Mouse (Mus musculus): Measurements from ENCODE around the gene Nrxn1. TPM values are rescaled to one million over a fixed set of nuclear protein-coding genes. Genes with fewer than 3 reads are reported as not detected.
"Not testable (repeated sequence)": the region's sequence is repeated elsewhere in the genome, so short reads cannot be mapped to it uniquely, and the experiment has no call there.

Nrxn1 gene
- polyA plus RNA-seq, 1 experiment = not detected

DNA sequence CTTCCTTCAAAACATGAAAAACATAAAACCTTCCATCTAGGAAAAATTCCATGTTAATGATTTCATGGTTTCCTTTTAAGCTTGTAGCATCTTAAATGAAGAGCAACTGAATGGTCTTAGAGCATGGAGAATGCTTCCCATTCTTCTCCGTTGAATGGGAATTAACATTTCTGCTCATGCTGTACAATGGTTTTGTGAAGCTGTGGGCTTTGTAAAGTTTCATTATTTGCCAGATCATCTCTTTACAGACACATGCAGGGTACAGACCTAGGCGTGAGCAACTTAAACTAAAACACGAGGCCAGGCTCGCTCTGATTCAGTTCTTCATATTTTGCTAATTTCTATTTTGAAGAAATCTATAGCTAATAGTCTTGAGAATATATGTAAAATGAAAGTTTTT, 546.1 kb downstream of the Nrxn1 start:
- WGBS = 88% methylated on average over 4 of the region's 4 CpGs
- Histone ChIP-seq H3K27ac (ENCODE audit: insufficient read depth, low read depth, low read length) (no peak overlapping the region), H3K4me3 (ENCODE audit: insufficient read depth, low read depth, low read length) (no peak overlapping the region), H3K4me1 (ENCODE audit: control insufficient read depth, insufficient read depth, low read length) (no peaks in the 10 kb centered on the region)
- TF ChIP-seq POLR2A (IDR thresholded peaks at IDR 0.05; ENCODE audit: insufficient read depth, low read depth, low read length) (no peak), CTCF (IDR thresholded peaks at IDR 0.05; ENCODE audit: insufficient read depth, low read depth, low read length) (no peak)

DNA sequence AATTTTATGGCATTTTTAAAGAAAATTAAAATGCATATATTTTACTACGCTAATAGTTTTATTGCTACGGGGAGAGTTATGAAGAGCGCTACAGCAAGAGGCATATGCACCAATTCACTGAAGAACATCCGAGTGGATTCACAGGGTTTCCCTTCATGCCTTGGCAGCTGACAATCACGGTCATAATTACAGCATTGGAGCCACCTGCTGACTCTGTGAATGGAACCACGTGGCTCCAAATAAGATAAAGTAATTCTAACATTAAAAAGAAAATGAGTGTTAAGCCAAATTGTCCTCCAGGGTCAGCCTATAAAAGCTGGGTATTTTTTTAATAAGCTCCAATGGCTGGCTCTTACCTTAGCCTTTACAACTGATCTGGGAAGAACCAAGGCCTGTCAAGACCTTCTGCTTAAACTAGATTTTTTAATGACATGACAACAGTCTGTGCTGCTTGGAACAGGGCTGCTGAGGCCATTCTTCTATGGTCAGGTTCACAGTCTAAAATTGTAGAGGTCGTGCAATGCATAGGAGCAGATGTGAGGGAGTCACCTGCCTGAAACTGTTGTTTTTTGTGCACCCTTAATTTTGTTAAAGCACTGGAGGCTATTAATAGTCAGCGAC, 548.1 kb downstream of the Nrxn1 start:
- TF ChIP-seq CTCF (IDR thresholded peaks at IDR 0.05; ENCODE audit: insufficient read depth, low read depth, low read length) (no peak), POLR2A (IDR thresholded peaks at IDR 0.05; ENCODE audit: insufficient read depth, low read depth, low read length) (no peak)
- Histone ChIP-seq H3K27ac (ENCODE audit: insufficient read depth, low read depth, low read length) (no peak overlapping the region), H3K4me3 (ENCODE audit: insufficient read depth, low read depth, low read length) (no peak overlapping the region), H3K4me1 (ENCODE audit: control insufficient read depth, insufficient read depth, low read length) (no peaks in the 10 kb centered on the region)
- 45% methylated on average over 8 of the region's 8 CpGs for WGBS

DNA sequence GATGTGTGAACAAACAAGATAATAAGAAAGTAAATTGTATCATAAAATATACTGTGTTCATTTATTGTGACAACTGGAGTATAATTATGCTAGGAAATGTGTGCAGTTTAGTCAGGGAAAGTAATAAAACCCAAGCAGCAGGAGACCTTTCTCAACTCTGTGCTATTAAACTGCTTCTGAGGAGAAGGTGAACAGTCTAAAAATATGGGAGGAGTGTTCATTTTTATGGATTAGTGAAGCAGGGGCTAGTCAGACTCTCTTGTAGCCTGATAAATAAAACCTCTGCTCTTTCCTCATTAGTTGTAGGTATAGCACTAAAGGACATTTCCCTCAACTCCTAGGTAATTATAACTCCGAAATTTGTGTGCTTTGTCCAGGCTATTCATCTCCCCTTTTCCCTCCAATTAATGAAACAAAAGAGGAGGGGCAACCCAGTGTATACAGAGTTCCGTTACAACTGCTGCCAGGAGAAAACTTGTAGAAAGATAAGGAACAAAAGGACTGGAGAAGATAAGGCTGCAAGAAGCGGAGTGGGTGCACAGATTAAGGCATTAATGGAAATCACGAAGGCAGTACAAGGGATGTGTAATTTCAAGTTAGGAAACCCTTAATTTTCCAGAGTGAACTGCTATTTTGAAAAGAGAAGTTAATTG, 548.8 kb downstream of the Nrxn1 start:
- Histone ChIP-seq H3K4me3 (ENCODE audit: insufficient read depth, low read depth, low read length) (no peak overlapping the region), H3K4me1 (ENCODE audit: control insufficient read depth, insufficient read depth, low read length) (no peaks in the 10 kb centered on the region), H3K27ac (ENCODE audit: insufficient read depth, low read depth, low read length) (no peak overlapping the region)
- TF ChIP-seq CTCF (IDR thresholded peaks at IDR 0.05; ENCODE audit: insufficient read depth, low read depth, low read length) = no peak
- TF ChIP-seq POLR2A (IDR thresholded peaks at IDR 0.05; ENCODE audit: insufficient read depth, low read depth, low read length) = no peak
- WGBS = 27% methylated on average over 4 of the region's 4 CpGs

DNA sequence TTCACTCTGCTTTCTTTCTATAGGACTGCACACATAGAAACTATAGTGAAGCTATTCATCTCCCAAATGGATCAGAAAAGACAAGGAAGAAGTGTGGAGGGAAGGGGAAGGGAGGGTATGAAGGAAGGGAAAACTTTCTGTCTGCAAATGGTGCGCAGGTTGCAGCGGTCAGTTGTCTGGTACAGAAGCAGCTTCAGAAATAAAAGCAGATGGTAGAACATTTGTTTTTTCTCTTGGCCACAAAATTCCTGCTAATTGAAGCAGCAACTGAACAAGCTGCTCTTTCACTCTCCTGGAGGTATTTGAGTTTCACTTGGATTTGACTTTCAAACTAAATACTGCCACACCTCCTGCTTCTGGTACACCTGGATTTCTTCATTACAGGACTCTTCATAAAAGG, 561.4 kb downstream of the Nrxn1 start:
- 96% methylated on average over 2 of the region's 2 CpGs for WGBS
- Histone ChIP-seq H3K27ac (ENCODE audit: insufficient read depth, low read depth, low read length) (no peak overlapping the region), H3K4me1 (ENCODE audit: control insufficient read depth, insufficient read depth, low read length) (no peaks in the 10 kb centered on the region), H3K4me3 (ENCODE audit: insufficient read depth, low read depth, low read length) (no peak overlapping the region)
- TF ChIP-seq POLR2A (IDR thresholded peaks at IDR 0.05; ENCODE audit: insufficient read depth, low read depth, low read length) (no peak), CTCF (IDR thresholded peaks at IDR 0.05; ENCODE audit: insufficient read depth, low read depth, low read length) (no peak)

DNA sequence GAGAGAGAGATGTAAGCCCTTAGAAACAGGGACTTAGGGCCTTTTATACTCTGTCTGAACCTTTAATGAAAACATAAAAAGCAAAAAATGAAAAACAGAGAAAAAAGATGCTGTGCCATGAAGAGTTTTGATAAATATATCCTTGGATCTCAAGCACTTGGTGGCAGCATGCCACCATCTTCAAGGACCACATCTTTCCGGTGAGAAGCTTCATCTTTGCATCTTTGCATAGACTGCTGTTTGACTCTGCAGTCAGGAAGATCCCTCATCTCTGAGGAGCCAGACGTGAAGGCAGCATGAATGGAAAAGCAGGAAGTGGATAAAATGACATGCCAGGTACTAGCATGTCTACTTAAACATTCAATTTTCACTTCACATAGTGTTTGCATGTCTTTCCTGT, 586.8 kb downstream of the Nrxn1 start:
- no peaks in the 10 kb centered on the region for H3K4me1 ChIP-seq (ENCODE audit: control insufficient read depth, insufficient read depth, low read length)
- no peak overlapping the region for H3K27ac ChIP-seq (ENCODE audit: insufficient read depth, low read depth, low read length)
- TF ChIP-seq CTCF (IDR thresholded peaks at IDR 0.05; ENCODE audit: insufficient read depth, low read depth, low read length) = no peak
- no peak for TF ChIP-seq POLR2A (IDR thresholded peaks at IDR 0.05; ENCODE audit: insufficient read depth, low read depth, low read length)
- H3K4me3 ChIP-seq (ENCODE audit: insufficient read depth, low read depth, low read length) = no peak overlapping the region
- 81% methylated on average over 2 of the region's 2 CpGs for WGBS

DNA sequence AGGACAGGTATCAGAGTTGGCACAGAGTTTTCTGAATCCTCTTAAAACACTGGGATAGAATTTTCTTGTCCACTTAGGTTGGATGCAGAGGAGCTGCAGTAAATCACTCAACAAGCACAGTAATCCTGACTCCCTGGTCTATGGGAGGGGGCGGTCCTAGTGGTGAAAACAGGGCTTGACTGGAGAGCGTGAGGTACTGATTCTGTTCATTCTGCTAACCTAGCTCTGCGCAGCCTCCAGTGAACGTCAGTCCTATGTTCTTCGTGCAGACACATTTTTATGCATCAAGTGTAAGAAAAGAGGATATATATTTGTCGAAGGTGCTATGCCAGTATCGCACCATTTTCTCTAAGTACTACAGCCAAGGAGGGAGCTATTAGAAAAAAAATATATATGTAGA, 588.9 kb downstream of the Nrxn1 start:
- 87% methylated on average over 7 of the region's 7 CpGs for WGBS
- not testable (repeated sequence) for H3K4me3 ChIP-seq (ENCODE audit: insufficient read depth, low read depth, low read length); H3K27ac ChIP-seq (ENCODE audit: insufficient read depth, low read depth, low read length); H3K4me1 ChIP-seq (ENCODE audit: control insufficient read depth, insufficient read depth, low read length)

DNA sequence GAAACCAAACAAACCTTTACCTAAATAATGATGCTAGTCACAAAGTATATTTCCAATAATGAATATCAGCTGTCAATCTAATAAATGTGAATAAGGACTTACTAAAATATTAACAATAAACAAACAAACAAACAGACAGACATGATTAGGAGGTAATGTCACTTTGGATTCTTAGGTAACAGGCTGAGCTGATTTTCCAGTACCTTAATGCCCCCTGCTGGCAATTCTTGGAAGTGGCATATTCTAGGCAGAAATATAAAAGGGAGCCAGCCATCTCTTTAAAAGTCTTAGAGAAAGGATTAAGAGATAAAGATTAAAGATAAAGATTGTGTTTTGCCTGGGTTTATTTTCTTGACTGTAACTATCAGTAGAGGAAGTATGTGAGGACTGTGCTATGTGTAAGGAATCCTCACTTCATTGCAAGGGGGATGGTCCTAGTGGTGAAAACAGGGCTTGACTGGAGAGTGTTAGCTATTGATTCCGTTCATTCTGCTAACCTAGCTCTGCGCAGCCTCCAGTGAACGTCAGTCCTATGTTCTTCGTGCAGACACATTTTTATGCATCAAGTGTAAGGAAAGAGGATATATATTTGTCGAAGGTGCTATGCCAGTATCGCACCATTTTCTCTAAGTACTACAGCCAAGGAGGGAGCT, 591.7 kb downstream of the Nrxn1 start:
- TF ChIP-seq POLR2A (IDR thresholded peaks at IDR 0.05; ENCODE audit: insufficient read depth, low read depth, low read length) = no peak
- no peak for TF ChIP-seq CTCF (IDR thresholded peaks at IDR 0.05; ENCODE audit: insufficient read depth, low read depth, low read length)
- WGBS = 52% methylated on average over 6 of the region's 6 CpGs
- H3K27ac ChIP-seq (ENCODE audit: insufficient read depth, low read depth, low read length) = no peak overlapping the region
- H3K4me1 ChIP-seq (ENCODE audit: control insufficient read depth, insufficient read depth, low read length) = no peaks in the 10 kb centered on the region
- H3K4me3 ChIP-seq (ENCODE audit: insufficient read depth, low read depth, low read length) = no peak overlapping the region

DNA sequence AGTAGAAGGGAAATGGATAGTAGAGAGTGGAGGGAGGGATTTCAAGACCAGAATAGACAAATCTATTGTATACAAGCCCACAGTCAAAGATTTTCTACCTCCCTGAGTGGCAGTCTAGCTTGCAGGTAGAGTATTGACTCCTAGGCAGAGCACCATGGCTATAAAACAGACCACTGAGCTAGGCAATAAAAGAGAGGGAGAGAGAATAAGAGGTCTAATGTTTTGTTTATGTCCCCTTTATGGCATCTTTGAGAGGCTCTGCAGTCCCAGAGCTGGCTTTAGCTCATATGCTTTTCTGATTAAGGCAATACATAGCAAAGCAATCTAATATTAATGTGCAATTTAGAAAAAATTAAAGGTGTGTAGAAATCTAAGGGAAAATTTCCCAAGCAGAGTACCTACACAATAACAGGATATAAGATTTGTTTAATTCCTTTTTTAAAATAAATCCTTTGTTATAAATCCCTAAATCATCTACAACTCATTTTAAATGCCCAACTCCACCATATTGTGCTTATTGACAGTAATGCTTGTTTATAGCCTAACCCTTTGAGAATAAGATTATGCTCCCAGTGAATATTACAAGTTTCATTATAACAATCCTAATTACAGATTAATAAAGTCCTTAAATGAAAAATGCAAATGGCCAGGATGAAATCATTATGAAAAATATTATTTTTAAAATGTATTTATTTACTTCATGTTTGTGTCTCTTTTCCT, 613.2 kb downstream of the Nrxn1 start:
- Histone ChIP-seq H3K27ac (ENCODE audit: insufficient read depth, low read depth, low read length) (no peak overlapping the region), H3K4me3 (ENCODE audit: insufficient read depth, low read depth, low read length) (no peak overlapping the region), H3K4me1 (ENCODE audit: control insufficient read depth, insufficient read depth, low read length) (no peaks in the 10 kb centered on the region)
- TF ChIP-seq CTCF (IDR thresholded peaks at IDR 0.05; ENCODE audit: insufficient read depth, low read depth, low read length) = no peak
- TF ChIP-seq POLR2A (IDR thresholded peaks at IDR 0.05; ENCODE audit: insufficient read depth, low read depth, low read length) = no peak

DNA sequence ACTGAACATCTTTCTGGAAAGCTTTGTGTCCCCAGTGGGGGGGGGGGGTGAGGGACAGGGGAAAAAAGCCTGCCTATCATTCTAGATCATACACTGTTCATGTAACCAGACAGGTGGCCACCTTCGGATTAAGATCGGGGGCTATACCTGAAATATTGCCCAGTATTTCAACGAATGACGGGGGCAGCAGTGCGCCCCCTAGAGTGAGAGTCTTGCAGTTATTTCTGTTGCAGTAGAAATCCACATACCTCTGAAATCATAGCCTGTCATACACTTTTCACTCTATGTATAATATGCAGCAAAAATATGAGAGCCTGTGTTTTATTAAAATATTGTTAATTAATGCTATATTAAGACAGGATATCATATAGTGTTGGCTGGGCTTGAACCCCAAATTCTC, 636.1 kb downstream of the Nrxn1 start:
- no peak overlapping the region for H3K27ac ChIP-seq (ENCODE audit: insufficient read depth, low read depth, low read length)
- WGBS = 44% methylated on average over 5 of the region's 5 CpGs
- no peak overlapping the region for H3K4me3 ChIP-seq (ENCODE audit: insufficient read depth, low read depth, low read length)

More for the DNA sequence above, 636.1 kb downstream of the Nrxn1 start:
- no peak for TF ChIP-seq POLR2A (IDR thresholded peaks at IDR 0.05; ENCODE audit: insufficient read depth, low read depth, low read length)
- peaks cover 10% of the 10 kb centered on the region for H3K4me1 ChIP-seq (ENCODE audit: control insufficient read depth, insufficient read depth, low read length)
